ENCODE assay signal across 8 mouse cellular contexts in the genomic region with DNA sequence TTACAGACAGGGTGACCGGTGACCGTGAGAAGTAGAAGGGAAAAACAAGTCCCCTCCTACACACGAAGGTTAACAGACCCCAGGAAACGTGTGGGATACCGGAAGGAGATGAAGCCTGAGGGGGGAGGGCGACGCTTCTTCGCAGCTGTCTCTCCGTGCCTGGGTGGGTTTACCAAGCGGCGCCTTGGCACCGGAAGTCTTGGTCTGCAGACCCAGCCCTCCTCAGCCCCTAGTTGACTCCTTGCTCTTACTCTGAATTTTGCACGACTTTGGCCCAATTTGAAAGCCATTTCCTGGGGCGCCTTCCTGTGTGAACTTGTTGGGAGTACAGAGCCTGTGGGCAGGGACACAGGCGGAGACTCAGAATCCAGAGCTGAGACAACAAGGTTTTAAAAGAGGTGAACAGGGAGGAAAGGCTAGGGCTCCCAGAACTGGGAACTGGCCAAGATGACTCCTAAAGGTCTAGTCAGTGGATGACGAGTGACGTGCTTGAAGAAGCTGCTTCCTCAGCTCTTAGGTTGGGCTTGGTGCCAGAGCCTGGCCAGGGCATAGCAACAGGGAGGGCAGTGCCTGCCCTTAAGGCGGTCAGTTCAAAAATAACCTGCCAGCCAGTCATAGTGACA. TPM values are rescaled to one million over a fixed set of nuclear protein-coding genes. Genes with fewer than 3 reads are reported as not detected.
DNase-seq lines count a peak whose midpoint lies in the region; ATAC-seq and TF ChIP-seq lines count a peak whose summit lies in the region.

No protein-coding gene starts in this region.

- no peak overlapping the region; the same call in 1 of the 2 replicates for H3K9ac ChIP-seq in forebrain, embryonic 11.5 days (ENCODE audit: low read length)
- no peak overlapping the region for H3K9ac ChIP-seq in forebrain, postnatal 0 days
- H3K9ac ChIP-seq in heart, embryonic 12.5 days: peak overlapping the region; percentile 81
- H3K9ac ChIP-seq in kidney, embryonic 16.5 days (replicated peaks; ENCODE audit: low read length): peak overlapping the region; percentile 54

- peaks cover 21% of the 10 kb centered on the region for H3K4me1 ChIP-seq in forebrain, embryonic 11.5 days (replicated peaks; ENCODE audit: control insufficient read depth, insufficient read depth, low read length)
- H3K4me1 ChIP-seq in forebrain, postnatal 0 days (ENCODE audit: insufficient read depth): peaks cover 7% of the 10 kb centered on the region; the same call in 1 of the 2 replicates
- H3K4me1 ChIP-seq in heart, embryonic 12.5 days (replicated peaks): peaks cover 49% of the 10 kb centered on the region
- peaks cover 46% of the 10 kb centered on the region for H3K4me1 ChIP-seq in kidney, embryonic 16.5 days (ENCODE audit: insufficient read depth, low read length)

- ATAC-seq in forebrain, embryonic 11.5 days (replicated peaks; ENCODE audit: low FRiP score): no peak
- ATAC-seq in forebrain, postnatal 0 days: no peak
- ATAC-seq in heart, embryonic 12.5 days (ENCODE audit: insufficient number of reproducible peaks, low FRiP score): 0 out of 2 replicates have a peak, but pooled peaks have one; percentile 5
- ATAC-seq in kidney, embryonic 16.5 days (ENCODE audit: low FRiP score, low TSS enrichment): no peak

- peaks cover 43% of the 10 kb centered on the region for H3K27me3 ChIP-seq in forebrain, embryonic 11.5 days (ENCODE audit: control insufficient read depth, insufficient read depth, low read length)
- H3K27me3 ChIP-seq in forebrain, postnatal 0 days (ENCODE audit: insufficient read depth, low read length): peaks cover 17% of the 10 kb centered on the region; the same call in 1 of the 2 replicates
- peaks cover 8% of the 10 kb centered on the region; the same call in 1 of the 2 replicates for H3K27me3 ChIP-seq in heart, embryonic 12.5 days (replicated peaks)
- H3K27me3 ChIP-seq in kidney, embryonic 16.5 days (ENCODE audit: insufficient read depth, low read length): no peaks in the 10 kb centered on the region

- H3K27ac ChIP-seq in forebrain, embryonic 11.5 days (ENCODE audit: low read depth, low read length): no peak overlapping the region
- H3K27ac ChIP-seq in forebrain, postnatal 0 days (ENCODE audit: low read depth, low read length): no peak overlapping the region
- H3K27ac ChIP-seq in heart, embryonic 12.5 days (ENCODE audit: poor library complexity, severe bottlenecking): peak overlapping the region; percentile 94
- H3K27ac ChIP-seq in kidney, embryonic 16.5 days (ENCODE audit: low read length): peak overlapping the region; percentile 89

- no peaks in the 10 kb centered on the region for H3K36me3 ChIP-seq in forebrain, embryonic 11.5 days (ENCODE audit: control insufficient read depth, insufficient read depth, low read length)
- H3K36me3 ChIP-seq in forebrain, postnatal 0 days (ENCODE audit: insufficient read depth): no peaks in the 10 kb centered on the region
- H3K36me3 ChIP-seq in heart, embryonic 12.5 days: peaks cover 19% of the 10 kb centered on the region
- H3K36me3 ChIP-seq in kidney, embryonic 16.5 days (ENCODE audit: insufficient read depth, low read length): no peaks in the 10 kb centered on the region

- TF ChIP-seq CTCF in forebrain, postnatal 0 days (IDR thresholded peaks at IDR 0.05; ENCODE audit: low read depth): no peak

- no peaks in the 10 kb centered on the region for H3K9me3 ChIP-seq in forebrain, embryonic 11.5 days (ENCODE audit: control insufficient read depth, low read length)
- H3K9me3 ChIP-seq in forebrain, postnatal 0 days (ENCODE audit: low read length): no peaks in the 10 kb centered on the region
- no peaks in the 10 kb centered on the region for H3K9me3 ChIP-seq in heart, embryonic 12.5 days (replicated peaks)
- no peaks in the 10 kb centered on the region for H3K9me3 ChIP-seq in kidney, embryonic 16.5 days (ENCODE audit: low read length)

- DNase-seq in forebrain, embryonic 11.5 days (ENCODE audit: low spot score): no peak
- no peak for DNase-seq in forebrain, postnatal 0 days
- peak; percentile 36 for DNase-seq in c-Kit-positive CD71-positive TER-119-negative erythroid progenitor cells, embryonic 14.5 days (ENCODE audit: low read depth)
- DNase-seq in lung, postnatal 25 days (ENCODE audit: low spot score): peak; percentile 83
- peak; percentile 81 to 84 for DNase-seq in spleen, postnatal 36 days (ENCODE audit: low spot score in 2 of 2)
- DNase-seq in right cerebral cortex, adult 18-20 months: no peak

- peak overlapping the region; percentile 53 for H3K4me2 ChIP-seq in forebrain, embryonic 11.5 days (ENCODE audit: low read depth, low read length, severe bottlenecking)
- H3K4me2 ChIP-seq in forebrain, postnatal 0 days (ENCODE audit: low read depth): no peak overlapping the region; the same call in 1 of the 2 replicates
- peak overlapping the region; percentile 99 for H3K4me2 ChIP-seq in heart, embryonic 12.5 days
- H3K4me2 ChIP-seq in kidney, embryonic 16.5 days (replicated peaks; ENCODE audit: low read depth, low read length): peak overlapping the region; percentile 97

- 22% methylated on average over 18 of the region's 18 CpGs for WGBS in forebrain, embryonic 11.5 days
- 26% methylated on average over 18 of the region's 18 CpGs for WGBS in forebrain, postnatal 0 days
- WGBS in heart, embryonic 12.5 days: 6% methylated on average over 18 of the region's 18 CpGs
- WGBS in kidney, embryonic 16.5 days: 12% methylated on average over 18 of the region's 18 CpGs

- H3K4me3 ChIP-seq in forebrain, embryonic 11.5 days (ENCODE audit: low read depth, low read length): no peak overlapping the region; the same call in 1 of the 2 replicates
- no peak overlapping the region for H3K4me3 ChIP-seq in forebrain, postnatal 0 days (ENCODE audit: low read depth, low read length)
- H3K4me3 ChIP-seq in heart, embryonic 12.5 days: peak overlapping the region; percentile 69
- H3K4me3 ChIP-seq in kidney, embryonic 16.5 days (ENCODE audit: low read length): peak overlapping the region; percentile 65

RNA-seq across cellular contexts. Expression of gene Tmc8, which starts 0.6 kb away (rescaled TPM):
- 2.0 and 2.4 TPM in 2 replicates for polyA plus RNA-seq in forebrain, embryonic 11.5 days (2014; fragmentation: Nextera tagmentation; extraction: Ambion mirVana)
- total RNA-seq in forebrain, postnatal 0 days (2014; rRNA removed): 2.1 and 6.2 TPM in 2 replicates
- polyA plus RNA-seq in forebrain, postnatal 0 days (2015; fragmentation: Nextera tagmentation; extraction: Ambion mirVana): 0.44 and 0.59 TPM in 2 replicates
- 4.0 and 4.1 TPM in 2 replicates for polyA plus RNA-seq in heart, embryonic 12.5 days (2016; fragmentation: Nextera tagmentation; extraction: Ambion mirVana)
- 3.6 TPM in 2 replicates for polyA plus RNA-seq in kidney, embryonic 16.5 days (2015; fragmentation: Nextera tagmentation; extraction: Ambion mirVana)

RNA-seq across cellular contexts. Expression of gene Tmc6, which starts 0.7 kb away (rescaled TPM):
- 5.9 and 10.0 TPM in 2 replicates for polyA plus RNA-seq in forebrain, embryonic 11.5 days (2014; fragmentation: Nextera tagmentation; extraction: Ambion mirVana)
- 2.9 and 4.1 TPM in 2 replicates for total RNA-seq in forebrain, postnatal 0 days (2014; rRNA removed)
- 2.3 and 3.2 TPM in 2 replicates for polyA plus RNA-seq in forebrain, postnatal 0 days (2015; fragmentation: Nextera tagmentation; extraction: Ambion mirVana)
- 23.8 and 26.5 TPM in 2 replicates for polyA plus RNA-seq in heart, embryonic 12.5 days (2016; fragmentation: Nextera tagmentation; extraction: Ambion mirVana)
- polyA plus RNA-seq in kidney, embryonic 16.5 days (2015; fragmentation: Nextera tagmentation; extraction: Ambion mirVana): 47.9 and 50.5 TPM in 2 replicates

RNA-seq across cellular contexts. Expression of gene 6030468B19Rik, which starts 16.1 kb away (rescaled TPM):
- polyA plus RNA-seq in forebrain, embryonic 11.5 days (2014; fragmentation: Nextera tagmentation; extraction: Ambion mirVana): 0.60 and 1.5 TPM in 2 replicates
- not detected in 2 replicates for total RNA-seq in forebrain, postnatal 0 days (2014; rRNA removed)
- not detected in 2 replicates for polyA plus RNA-seq in forebrain, postnatal 0 days (2015; fragmentation: Nextera tagmentation; extraction: Ambion mirVana)
- polyA plus RNA-seq in heart, embryonic 12.5 days (2016; fragmentation: Nextera tagmentation; extraction: Ambion mirVana): 0.71 and 1.7 TPM in 2 replicates
- polyA plus RNA-seq in kidney, embryonic 16.5 days (2015; fragmentation: Nextera tagmentation; extraction: Ambion mirVana): 0.33 and 0.54 TPM in 2 replicates

RNA-seq across cellular contexts. Expression of gene Gm20708, which starts 28.2 kb away (rescaled TPM):
- 0.55 and 0.87 TPM in 2 replicates for polyA plus RNA-seq in forebrain, embryonic 11.5 days (2014; fragmentation: Nextera tagmentation; extraction: Ambion mirVana)
- 1.5 and 2.0 TPM in 2 replicates for total RNA-seq in forebrain, postnatal 0 days (2014; rRNA removed)
- polyA plus RNA-seq in forebrain, postnatal 0 days (2015; fragmentation: Nextera tagmentation; extraction: Ambion mirVana): 0.52 and 1.1 TPM in 2 replicates
- 0.78 and 0.82 TPM in 2 replicates for polyA plus RNA-seq in heart, embryonic 12.5 days (2016; fragmentation: Nextera tagmentation; extraction: Ambion mirVana)
- 0.26 and 0.44 TPM in 2 replicates for polyA plus RNA-seq in kidney, embryonic 16.5 days (2015; fragmentation: Nextera tagmentation; extraction: Ambion mirVana)

RNA-seq across cellular contexts. Expression of gene Syngr2, which starts 28.2 kb away (rescaled TPM):
- 32.7 and 36.6 TPM in 2 replicates for polyA plus RNA-seq in forebrain, embryonic 11.5 days (2014; fragmentation: Nextera tagmentation; extraction: Ambion mirVana)
- 11.8 and 16.9 TPM in 2 replicates for total RNA-seq in forebrain, postnatal 0 days (2014; rRNA removed)
- 14.4 and 15.7 TPM in 2 replicates for polyA plus RNA-seq in forebrain, postnatal 0 days (2015; fragmentation: Nextera tagmentation; extraction: Ambion mirVana)
- 68.9 and 69.3 TPM in 2 replicates for polyA plus RNA-seq in heart, embryonic 12.5 days (2016; fragmentation: Nextera tagmentation; extraction: Ambion mirVana)
- 93.2 and 106 TPM in 2 replicates for polyA plus RNA-seq in kidney, embryonic 16.5 days (2015; fragmentation: Nextera tagmentation; extraction: Ambion mirVana)

Comparison
In these comparisons a context has a peak if more than half of its experiments do, and no peak if none do; other contexts are left out.
1. DNase-seq: peak in c-Kit-positive CD71-positive TER-119-negative erythroid progenitor cells, embryonic 14.5 days (single experiment), lung, postnatal 25 days (single experiment) and spleen, postnatal 36 days (2 of 2); none in forebrain, embryonic 11.5 days (single experiment), forebrain, postnatal 0 days (single experiment) and right cerebral cortex, adult 18-20 months (single experiment).
2. H3K27ac ChIP-seq: peak in heart, embryonic 12.5 days (single experiment) and kidney, embryonic 16.5 days (single experiment); none in forebrain, embryonic 11.5 days (single experiment) and forebrain, postnatal 0 days (single experiment).
3. H3K4me3 ChIP-seq: peak in heart, embryonic 12.5 days (single experiment) and kidney, embryonic 16.5 days (single experiment); none in forebrain, embryonic 11.5 days (single experiment) and forebrain, postnatal 0 days (single experiment).
4. H3K9ac ChIP-seq: peak in heart, embryonic 12.5 days (single experiment) and kidney, embryonic 16.5 days (single experiment); none in forebrain, embryonic 11.5 days (single experiment) and forebrain, postnatal 0 days (single experiment).